Mouse (Mus musculus): ENCODE data around the gene Ap1ar.

Ap1ar gene

DNA sequence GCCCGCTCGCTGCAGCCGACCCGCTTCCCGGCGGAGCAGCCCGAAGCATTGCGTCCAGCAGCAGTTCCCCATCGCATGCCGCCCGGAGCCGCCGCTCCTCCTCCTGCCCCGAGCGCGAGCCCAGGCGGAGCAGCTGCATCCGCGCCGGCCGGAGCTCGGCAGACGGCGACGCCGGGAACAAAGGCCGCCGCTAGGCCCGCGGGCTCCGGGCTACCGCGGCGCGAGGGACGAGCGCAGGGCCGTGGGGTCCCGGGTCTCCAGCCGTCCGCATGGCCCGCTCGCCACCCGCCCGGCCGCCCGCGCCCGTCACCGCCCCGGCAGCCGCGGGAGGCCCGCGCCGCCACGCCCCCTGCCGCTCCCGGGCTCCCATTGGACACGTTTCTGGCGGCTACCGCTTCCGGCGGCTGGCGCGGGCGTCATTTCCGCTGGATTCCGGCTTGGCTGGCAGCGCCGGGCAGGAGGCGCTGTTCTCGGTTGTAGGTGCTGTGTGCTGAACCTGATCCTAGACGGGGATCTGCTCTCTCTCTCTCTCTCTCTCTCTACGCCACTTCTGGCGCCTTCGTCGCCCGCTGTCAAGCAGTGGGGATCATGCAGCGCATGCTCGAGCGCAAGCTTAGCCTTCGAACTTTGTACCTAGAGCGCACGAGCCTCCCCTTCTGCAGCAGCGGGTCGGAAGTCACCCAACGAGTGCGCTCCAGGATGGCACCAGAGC is at the start of gene Ap1ar:
Ap1ar (minus strand) TSS at position 370 of the 712 bp plus-strand sequence.
- DNase-seq, result peak; percentile 96

DNA sequence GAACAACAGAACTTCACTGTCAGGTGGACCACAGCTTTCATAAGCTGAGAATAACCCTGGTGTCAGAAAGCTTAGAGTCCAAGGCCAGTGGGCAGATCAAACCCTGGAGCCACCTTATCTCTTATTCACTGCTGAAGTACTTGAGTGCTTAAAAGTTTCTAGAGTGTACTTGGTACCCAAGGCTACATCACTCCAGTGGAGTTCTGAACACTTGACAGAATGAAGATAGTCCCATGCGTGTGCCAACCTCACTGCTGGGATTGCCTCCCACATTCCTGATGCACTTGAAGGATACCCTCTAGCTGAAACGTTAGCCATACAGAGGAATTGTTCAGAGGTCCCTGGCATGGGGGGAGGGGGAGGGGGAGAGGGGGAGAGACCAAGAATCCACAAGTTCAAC is 44.4 kb upstream of the Ap1ar start:
- DNase-seq, result no peak

DNA sequence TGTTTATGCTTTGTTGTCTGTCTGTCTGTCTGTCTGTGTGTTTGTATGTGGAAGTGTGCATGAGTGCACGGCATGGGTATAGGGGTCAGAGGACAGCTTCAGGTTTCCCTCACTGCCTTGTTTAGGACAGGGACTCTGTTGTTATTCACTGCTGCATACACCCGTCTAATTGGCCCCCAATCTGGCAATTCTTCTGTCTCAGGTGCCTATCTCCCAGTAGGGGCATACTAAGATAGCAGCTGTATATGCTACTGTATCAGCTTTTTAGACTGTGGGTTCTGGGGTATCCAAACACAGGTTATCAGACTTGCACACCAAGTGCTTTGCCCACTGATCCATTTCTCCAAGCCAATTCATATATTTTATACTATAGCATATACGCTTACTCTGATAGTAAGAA is 42.6 kb upstream of the Ap1ar start:
- DNase-seq, result no peak

DNA sequence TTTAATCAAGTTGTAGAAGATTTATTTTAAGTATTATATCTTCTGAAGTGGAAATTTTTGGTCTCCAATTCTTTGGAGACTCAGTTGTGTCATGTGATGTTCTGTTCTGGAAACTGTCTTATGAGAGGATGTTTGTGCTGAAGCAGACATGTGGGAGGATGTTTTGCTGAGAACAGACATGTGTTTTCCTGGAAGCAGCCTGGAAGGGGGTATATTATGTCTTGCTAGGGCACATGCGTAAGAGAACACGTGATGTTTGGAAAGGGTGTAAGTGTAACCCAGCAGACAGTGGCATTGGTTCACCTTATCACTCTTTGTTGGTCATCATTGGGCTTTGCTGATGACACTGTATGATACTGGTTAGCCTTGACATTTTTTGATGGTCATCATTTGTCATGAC is 38.2 kb upstream of the Ap1ar start:
- DNase-seq, result no peak

DNA sequence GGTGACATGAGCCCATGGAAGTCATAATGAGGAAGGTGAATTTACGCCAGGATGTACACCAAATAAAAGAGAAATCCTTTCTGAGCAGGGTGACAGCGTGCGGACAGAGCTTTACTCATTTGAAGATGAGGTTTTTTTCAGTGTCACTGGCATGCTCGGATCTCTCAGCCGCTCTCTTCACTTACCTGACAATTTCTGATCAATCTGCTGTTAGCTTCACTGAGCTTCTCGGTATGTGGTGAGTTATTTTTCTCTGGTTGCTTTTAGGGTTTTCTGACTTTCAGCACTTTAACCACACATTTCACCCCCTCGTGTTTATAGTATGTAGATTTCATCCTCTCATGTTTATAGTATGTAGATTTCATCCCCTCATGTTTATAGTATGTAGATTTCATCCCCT is 37.7 kb upstream of the Ap1ar start:
- DNase-seq, result no peak

DNA sequence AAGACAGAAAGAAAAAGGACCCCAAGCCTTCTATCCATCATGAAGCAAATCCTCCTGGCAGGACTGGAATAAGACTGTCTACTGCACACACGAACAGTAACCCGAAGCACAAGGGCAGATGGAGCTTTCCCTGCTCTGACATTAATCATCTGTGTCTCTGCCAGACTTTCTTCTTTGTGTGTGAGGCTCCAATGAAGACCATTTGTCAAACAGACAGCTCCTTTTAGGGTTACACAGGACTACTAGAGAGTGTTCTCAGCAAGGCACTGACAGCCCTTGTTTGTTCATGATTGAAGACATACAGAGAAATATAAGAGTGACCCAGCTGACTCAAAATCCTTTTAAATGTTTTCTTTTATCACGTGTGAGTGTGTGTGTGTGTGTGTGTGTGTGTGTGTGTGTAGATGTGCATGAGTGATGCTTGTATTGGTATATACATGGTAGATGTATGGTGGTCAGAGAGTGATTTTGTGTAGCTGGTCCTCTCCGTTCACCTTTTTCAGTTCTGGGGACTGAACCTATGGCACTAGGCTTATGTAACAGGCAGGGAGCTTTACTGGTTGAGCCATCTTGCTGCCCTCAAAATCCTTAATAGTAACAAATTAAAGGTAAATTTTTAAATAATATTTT is 37.0 kb upstream of the Ap1ar start:
- DNase-seq, result no peak

DNA sequence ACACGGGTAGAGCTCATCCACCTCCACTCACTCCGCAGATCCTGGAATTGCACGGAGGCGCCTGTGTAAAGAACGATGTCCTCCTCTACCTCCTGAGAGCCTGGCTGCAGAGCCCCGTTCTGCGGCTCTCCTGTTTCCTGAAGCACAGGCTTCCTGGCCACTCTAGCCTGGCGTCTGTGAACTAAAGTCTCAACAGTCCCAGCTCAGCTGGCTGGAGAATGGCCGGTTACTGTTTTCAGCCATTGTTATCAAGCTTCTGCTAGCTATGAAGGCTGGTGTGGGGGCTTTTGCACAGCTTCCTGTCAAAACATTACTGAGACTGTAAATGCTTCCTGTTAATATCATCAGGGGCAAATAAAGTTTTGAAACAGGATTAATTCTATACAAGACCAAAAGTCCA is 34.3 kb upstream of the Ap1ar start:
- DNase-seq, result no peak

DNA sequence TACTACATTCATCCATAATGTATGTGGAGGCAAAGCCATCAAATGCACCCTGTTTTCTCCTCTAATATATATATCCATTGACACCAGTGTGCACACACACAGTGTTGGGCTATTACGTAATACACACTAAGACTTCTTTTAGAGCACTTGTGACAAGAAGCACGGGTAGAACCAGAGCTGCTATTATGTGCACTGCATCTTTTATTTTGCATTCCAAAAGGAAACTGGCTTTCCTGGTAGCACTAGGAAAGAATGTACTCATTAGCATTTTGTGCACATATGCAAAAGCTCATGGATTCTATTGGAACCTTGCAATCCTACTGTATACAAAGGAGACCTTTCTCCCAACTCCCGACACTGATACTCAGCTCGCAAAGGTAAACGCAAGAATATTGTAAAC is 31.6 kb upstream of the Ap1ar start:
- DNase-seq, result no peak

DNA sequence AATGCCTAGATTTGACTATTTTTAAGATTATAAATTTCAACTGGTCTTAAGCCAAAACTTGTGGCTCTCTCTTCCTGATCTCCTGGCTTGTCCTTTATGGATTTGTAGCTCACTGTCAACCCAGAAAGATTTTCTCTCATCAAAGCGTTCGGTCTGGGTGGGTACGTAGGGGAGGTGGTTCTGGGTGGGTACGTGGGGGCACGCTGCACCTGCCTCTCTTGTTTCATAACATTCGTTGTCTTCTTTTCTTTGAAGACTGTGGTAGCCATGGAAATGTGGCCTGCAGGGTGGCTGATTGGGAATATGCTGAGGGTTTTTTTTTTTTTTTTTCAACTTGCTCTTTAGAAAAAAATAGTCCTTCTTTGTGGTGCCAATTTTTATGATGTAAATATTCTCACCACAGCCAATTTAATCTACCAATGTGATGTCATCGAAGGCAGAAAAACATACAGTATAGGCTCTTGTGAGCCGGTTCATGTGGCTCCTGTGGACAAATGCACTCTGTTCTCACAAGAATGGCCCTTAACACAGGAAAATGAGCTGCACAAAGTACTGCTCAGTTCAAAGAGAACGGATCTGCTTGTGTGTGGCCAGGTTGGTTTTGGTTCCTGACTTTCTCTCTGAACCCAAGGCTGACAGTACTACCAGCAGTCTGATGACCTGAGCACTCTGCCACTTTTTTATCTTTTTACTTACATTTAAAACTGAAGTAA is 30.9 kb upstream of the Ap1ar start:
- DNase-seq, result no peak

DNA sequence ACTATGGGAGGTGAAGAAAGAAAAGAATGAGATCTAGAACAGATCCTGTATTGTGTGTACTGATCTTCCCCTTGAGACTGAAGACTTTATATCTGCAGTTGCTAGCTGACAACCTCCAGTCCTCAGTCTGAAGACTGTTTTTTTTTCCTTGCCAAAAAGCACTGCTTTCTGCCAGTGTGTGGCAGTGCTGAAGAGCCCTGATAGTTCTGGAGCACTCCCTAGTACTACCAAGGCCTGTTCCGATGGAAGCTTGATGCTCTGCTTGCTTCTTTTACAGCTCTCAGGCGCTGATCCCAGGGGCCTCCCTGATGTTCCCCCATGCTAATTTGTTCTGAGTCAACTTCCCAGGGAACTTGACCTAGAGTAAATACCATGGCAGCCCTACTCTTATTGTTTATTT is 26.9 kb upstream of the Ap1ar start:
- no peak for DNase-seq

DNA sequence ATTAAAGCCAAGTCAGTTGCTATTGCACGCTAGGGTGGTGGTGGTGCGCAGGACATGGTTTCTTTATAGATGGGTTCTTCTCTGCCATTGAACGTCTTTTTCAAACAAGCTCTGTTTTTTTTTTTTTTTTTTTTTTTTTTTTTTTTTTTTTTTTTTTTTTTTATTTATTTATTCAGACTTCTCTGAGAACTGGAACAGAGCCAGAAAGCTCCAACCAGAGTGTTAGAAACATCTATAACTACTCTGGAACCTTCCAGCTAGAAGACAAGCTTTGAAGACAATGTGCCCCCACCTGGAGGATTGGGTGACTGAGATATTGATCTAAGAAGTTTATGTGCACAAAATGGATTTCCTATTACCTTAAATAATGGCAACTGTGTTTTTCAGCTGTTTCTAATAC is 26.2 kb upstream of the Ap1ar start:
- no peak for DNase-seq

DNA sequence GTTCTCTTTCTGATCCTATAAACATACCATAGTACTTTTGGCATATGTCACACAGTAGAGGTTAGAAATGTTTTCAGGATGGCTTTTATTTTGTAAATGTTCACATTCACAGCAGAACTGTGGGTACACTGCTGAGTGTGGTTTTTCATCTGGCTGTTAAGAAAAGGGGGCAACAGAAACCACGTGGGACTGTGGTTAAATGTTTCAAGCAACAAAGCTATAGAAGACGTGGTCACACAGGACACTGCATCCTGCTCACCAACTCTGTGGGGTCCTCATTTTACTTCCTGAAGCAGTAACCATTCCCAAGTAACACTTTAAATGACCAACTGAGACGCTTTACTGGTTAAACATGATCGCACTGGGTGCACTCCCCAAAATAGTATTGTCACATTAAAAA is 25.2 kb upstream of the Ap1ar start:
- DNase-seq, result no peak

DNA sequence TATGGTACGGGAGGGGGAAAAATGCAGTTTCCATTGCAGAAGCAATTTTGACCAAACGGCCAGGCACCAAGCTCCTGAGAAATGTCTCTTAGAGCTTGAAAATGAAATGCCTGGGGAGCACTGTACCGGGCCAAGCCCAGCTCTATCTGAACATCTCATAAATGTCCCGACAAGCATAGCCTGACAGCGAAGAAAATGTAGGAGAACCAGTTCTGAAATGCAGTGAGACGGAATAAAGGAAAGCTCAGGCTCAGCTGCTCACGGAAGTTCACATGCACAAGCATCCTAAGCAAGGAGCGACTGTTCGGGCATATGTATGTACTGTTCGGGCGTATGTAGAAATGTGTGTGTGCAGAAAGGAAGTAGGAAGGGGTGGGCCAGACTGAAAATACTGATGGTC is 24.0 kb upstream of the Ap1ar start:
- no peak for DNase-seq

DNA sequence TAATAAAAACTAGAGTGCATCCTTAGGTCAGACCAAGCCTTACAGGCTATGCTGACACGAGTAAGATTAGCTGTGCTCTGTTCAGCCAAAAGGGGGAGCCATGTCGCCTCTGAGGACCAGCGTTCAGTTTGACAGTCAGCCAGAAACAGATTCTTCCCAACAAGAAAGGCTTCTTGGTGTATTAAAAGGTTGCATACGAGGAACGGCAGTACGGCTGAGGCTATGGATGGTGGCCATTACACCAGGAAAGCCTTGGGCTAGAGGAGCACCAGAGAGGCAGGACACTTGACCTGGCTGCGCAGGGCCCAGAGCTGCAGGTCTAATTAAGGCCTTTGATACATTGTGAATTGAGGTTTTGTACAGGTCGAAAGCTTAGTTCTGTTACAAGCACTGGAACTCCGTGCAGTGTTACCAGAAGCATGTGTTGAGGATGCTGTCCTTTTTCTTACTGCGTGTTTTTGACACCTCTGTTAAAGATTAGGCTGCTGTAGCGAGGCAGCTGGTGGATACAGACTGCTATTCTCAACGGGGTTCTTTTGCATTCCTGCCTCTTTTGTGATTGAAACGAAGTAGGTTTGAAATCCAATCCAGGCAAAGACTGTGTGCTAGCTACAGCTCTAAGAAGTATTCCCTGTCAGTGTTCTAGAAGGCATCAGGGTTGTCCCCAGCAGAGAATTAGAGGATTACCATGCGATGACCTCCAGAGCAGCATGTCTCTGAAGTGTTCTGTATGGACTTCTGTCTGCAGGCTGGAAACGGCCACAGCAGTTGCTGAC is 16.3 kb upstream of the Ap1ar start:
- peak; percentile 69 for DNase-seq

DNA sequence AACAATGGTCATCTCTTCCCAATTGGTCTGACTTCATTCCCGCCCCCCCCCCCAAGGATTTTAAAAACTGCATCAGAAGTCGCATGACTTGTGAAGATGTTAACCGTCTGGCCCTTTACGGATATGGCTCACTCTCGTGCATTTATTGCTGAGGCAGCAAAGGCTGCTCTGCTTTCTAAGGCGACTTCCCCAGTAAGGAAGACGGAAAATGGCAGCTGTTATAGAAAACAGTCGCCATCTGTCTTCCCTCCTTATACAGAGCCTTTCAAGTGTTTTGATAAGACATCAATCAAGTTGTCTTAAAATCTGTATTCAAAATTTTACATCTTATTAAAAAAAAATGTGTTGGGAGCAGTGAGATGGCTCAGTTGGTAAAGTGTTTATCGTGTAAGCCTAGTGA is 15.4 kb upstream of the Ap1ar start:
- no peak for DNase-seq

DNA sequence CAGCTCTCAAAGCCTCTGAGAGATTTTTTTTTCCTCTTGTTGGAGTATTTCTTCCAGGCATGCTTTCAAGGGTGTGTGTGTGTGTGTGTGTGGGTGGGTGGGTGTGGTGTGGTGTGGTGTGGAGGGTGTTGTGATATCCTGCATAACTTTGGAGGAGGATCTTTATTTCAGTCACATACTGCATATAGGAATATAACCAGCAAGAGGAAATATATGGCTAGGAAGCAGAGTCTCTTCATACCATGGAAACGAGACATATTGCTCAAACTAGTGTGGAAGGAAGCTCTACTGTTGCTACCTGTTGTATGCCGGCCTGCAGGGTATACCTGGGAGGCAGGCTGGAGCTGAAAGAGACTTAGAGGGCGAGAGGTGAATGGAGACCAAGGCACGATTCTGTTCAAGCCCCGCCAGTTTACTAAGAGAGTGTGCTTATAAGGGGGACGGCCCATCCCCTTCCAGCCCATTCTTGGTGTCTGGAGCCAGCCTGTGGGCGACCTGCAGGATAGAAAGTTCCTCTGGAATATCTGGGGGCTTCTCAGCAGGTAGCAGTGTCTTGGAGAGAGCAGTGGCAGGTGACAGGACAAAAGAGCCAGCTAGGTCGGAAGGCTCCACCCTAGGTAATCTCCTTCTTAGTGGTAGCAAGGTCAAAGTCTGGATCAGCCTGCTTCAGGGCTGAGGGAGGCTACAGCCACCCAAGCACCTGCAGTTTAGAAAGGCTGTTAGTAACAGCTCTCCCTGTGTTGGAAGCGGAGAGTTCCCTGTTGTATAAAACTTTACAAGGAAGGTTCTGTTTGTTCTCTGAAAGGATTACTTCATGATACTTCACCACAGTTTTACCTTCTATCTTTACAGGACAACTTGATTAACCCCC is 13.7 kb upstream of the Ap1ar start:
- DNase-seq, result no peak

DNA sequence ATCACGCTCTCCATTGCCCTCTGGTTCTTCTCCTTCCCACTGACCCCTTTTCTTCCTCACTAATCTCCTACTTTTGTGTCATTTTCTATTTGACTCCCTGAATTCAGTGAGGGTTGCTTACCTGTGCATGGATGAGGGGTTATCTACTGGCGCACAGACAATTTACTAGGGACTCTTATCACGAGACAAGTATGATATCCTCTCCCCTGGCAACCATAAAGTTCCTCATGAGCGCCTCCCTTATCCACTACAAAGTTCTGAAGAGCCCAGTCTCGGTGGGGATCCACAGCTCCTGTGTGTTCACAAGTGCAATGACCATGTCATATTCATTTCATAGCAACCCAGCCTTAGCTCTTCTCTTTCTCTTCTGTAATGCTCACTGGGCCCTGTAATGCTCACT is 12.6 kb upstream of the Ap1ar start:
- no peak for DNase-seq

DNA sequence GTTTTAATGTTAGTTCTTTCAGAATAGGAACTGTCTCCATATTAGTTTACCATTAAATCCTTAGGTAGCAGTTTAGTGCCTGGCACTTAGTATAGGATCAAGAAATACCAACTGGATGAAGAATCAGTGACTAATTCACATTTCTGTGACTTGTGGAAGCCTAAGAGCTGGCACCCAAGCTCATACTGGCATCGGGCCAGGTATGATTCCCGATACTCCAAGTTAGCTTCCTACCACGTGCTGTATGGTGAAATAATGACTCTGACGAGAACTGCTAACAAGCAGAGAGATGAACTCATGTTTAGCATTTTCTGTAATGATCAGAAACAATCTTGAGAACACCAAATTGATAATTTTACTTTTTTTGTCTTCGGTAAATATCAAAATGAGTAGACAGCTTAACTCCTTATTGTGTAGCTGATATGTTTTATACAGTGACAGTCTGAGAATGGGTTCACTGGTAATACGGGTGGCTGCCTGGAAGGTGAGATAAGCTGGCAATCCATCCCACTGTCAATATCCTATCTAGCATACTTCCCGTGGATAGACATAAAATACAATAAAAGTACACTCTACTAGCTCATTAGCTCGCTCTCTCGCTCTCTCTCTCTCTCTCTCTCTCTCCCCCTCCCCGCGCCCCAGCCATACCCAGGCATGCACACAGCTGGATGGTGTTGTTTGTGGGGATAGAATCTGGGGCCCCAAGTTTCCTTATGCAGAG is 10.9 kb upstream of the Ap1ar start:
- DNase-seq, result no peak

DNA sequence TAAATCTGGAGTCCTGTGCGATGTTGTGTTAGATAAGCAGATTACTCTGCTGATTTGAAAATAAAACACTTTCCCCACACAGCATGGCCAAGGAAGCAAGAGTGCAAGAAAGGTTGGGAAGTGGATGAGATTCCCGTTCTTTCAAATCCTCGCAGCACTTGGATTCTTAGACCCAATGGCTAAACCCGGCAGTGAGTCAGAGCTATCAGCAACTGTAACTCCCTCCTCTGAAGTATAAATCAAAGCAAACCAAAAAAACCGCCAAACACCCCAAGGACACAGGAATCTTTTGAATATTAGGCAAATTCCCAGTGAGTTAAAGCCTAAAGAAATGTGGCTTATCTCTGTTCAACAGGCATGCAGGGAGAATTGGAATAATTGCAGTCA is 6.6 kb upstream of the Ap1ar start:
- no peak for DNase-seq

DNA sequence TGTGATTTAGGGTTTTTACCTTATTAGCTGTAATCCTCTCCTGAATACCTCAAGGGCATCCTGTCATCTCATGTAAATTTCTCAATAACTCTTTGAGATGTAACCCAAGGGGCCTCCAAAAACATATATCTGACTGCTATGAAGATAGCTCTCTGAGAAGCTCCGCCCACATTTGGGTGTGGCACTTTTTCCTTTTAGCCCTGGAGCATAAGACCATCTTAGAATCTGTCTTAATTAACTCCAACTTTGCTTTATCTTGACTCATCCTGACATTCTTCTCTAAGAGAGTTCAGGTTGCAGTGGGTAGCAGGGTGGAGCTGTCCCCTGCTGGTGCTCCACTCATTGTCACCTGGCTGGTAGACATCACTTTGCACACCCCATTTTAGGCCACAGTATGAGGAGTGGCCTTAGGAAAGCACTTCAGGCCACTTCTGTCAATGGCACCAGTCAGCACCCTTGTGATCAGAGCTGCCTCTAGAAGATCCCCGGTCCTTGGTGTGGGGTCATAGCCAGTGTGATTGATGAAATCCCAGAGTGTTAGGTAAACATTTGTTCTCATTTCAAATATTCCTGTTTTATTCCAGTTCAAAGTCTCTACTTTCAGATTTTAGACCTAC is 6.1 kb upstream of the Ap1ar start:
- no peak for DNase-seq

DNA sequence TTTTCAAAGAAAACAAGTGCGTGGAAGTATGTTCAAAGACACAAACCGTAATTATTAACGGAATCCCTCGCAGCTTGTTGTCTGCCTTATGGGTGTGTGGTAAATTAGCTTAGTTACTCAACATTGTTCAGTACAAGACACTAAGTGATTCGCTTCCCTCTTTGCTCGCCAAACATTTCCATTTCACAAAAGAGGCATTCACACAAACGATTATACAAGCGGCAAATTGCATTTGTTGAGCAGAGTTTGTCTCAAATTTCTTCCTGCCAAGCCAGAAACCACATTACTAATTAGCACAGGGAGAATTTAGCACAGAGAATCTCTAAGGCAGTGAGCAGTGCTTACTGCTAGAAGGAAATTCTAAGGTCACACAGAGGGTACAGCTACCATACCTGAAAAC is 4.6 kb upstream of the Ap1ar start:
- DNase-seq, result no peak
